In the genomic region with DNA sequence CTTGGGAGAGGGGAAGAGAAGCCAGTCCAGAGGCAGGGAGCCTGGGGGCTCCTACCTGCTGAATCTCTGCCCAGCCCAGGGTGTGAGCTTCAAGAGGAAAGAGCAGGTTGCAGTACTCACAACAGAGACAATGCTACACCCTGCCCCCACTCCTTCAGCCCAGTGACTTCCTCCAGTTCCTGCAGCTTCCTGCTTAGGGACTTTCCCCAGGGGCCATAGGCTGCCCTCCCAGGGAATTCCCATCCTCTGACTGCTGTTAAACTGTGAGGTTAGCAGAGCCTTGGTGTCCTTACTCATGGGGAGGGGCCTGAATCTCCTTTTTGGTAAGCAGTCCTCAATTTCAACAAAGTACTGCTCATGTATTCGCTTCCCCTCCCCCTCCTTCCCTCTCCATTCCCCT, we compare ENCODE assay signal across 12 mouse cellular contexts. TPM values are rescaled to one million over a fixed set of nuclear protein-coding genes. Genes with fewer than 3 reads are reported as not detected.
A peak's percentile ranks its signal among the peaks of the same experiment; 100 is the strongest.
DNase-seq lines count a peak whose midpoint lies in the region; ATAC-seq and TF ChIP-seq lines count a peak whose summit lies in the region.
"Had no signal": no experiment of that assay in that cellular context is flagged by ENCODE, and none has a peak within 500 bp of the region (broad histone marks: within the 10 kb centered on the region; RNA-seq: fewer than 3 reads in every experiment).

No protein-coding gene starts in this region.

- no peaks in the 10 kb centered on the region for H3K9me3 ChIP-seq in liver, embryonic 11.5 days (ENCODE audit: control insufficient read depth, low read length)
- no peaks in the 10 kb centered on the region for H3K9me3 ChIP-seq in embryonic facial prominence, embryonic 14.5 days (ENCODE audit: control insufficient read depth, low read length)
- H3K9me3 ChIP-seq in lung, postnatal 0 days (ENCODE audit: low read length): no peaks in the 10 kb centered on the region
- H3K9me3 ChIP-seq: forebrain, embryonic 13.5 days; limb, embryonic 13.5 days had no signal

- no peaks in the 10 kb centered on the region for H3K36me3 ChIP-seq in liver, embryonic 11.5 days (ENCODE audit: control insufficient read depth, insufficient read depth, low read length)
- 0 out of 2 replicates have a peak, but pooled peaks cover 3% of the 10 kb centered on the region for H3K36me3 ChIP-seq in embryonic facial prominence, embryonic 14.5 days (ENCODE audit: control insufficient read depth, insufficient read depth, low read length)
- no peaks in the 10 kb centered on the region for H3K36me3 ChIP-seq in lung, postnatal 0 days (ENCODE audit: insufficient read depth, low read length)

- H3K27ac ChIP-seq in liver, embryonic 11.5 days (ENCODE audit: low read depth, low read length): no peak overlapping the region
- H3K27ac ChIP-seq in embryonic facial prominence, embryonic 14.5 days (replicated peaks; ENCODE audit: low read depth, low read length): no peak overlapping the region
- no peak overlapping the region for H3K27ac ChIP-seq in lung, postnatal 0 days (ENCODE audit: low read length)
- H3K27ac ChIP-seq: forebrain, embryonic 13.5 days; limb, embryonic 13.5 days had no signal

- no peaks in the 10 kb centered on the region for H3K27me3 ChIP-seq in liver, embryonic 11.5 days (replicated peaks; ENCODE audit: control insufficient read depth, insufficient read depth, low read length)
- no peaks in the 10 kb centered on the region for H3K27me3 ChIP-seq in embryonic facial prominence, embryonic 14.5 days (replicated peaks; ENCODE audit: control insufficient read depth, insufficient read depth, low read length)
- H3K27me3 ChIP-seq in lung, postnatal 0 days (replicated peaks; ENCODE audit: insufficient read depth, low read length): no peaks in the 10 kb centered on the region
- H3K27me3 ChIP-seq: forebrain, embryonic 13.5 days had no signal

- no peak; the same call in 1 of the 2 replicates for ATAC-seq in liver, embryonic 11.5 days (replicated peaks; ENCODE audit: low FRiP score)
- ATAC-seq in embryonic facial prominence, embryonic 14.5 days (ENCODE audit: low read depth): no peak
- ATAC-seq in lung, postnatal 0 days: peak; percentile 61
- ATAC-seq: forebrain, embryonic 13.5 days; hindbrain, embryonic 16.5 days had no signal

- 0 out of 2 replicates have a peak, but pooled peaks have one; percentile 24 for TF ChIP-seq EP300 in lung, postnatal 0 days (IDR thresholded peaks at IDR 0.05)

- no peak for TF ChIP-seq CTCF in lung, postnatal 0 days (IDR thresholded peaks at IDR 0.05)

- peak; percentile 19 for DNase-seq in liver
- DNase-seq in liver, embryonic 11.5 days (ENCODE audit: low spot score): no peak
- peak; percentile 71 for DNase-seq in MN1 (ENCODE audit: low spot score)
- peak; percentile 36 for DNase-seq in embryonic facial prominence, embryonic 14.5 days (ENCODE audit: low spot score)
- DNase-seq in lung, postnatal 0 days (ENCODE audit: low spot score): no peak
- no peak for DNase-seq in layer of hippocampus, postnatal 14 days (ENCODE audit: low spot score in 2 of 2)
- DNase-seq in frontal cortex, postnatal 10 days (ENCODE audit: low spot score in 2 of 2): no peak
- DNase-seq: cerebellum, postnatal 14 days; right cerebral cortex, postnatal 4 days had no signal

- no peak overlapping the region for H3K4me2 ChIP-seq in liver, embryonic 11.5 days
- H3K4me2 ChIP-seq in embryonic facial prominence, embryonic 14.5 days (ENCODE audit: low read depth, low read length): no peak overlapping the region
- no peak overlapping the region for H3K4me2 ChIP-seq in lung, postnatal 0 days (replicated peaks; ENCODE audit: low read depth, low read length)
- H3K4me2 ChIP-seq: forebrain, embryonic 13.5 days; limb, embryonic 13.5 days had no signal

- peaks cover 7% of the 10 kb centered on the region; the same call in 1 of the 2 replicates for H3K4me1 ChIP-seq in liver, embryonic 11.5 days (replicated peaks; ENCODE audit: control insufficient read depth, insufficient read depth, low read length)
- H3K4me1 ChIP-seq in embryonic facial prominence, embryonic 14.5 days (ENCODE audit: control insufficient read depth, insufficient read depth, low read length): peaks cover 14% of the 10 kb centered on the region
- no peaks in the 10 kb centered on the region for H3K4me1 ChIP-seq in lung, postnatal 0 days (ENCODE audit: insufficient read depth, low read depth, low read length)

- H3K4me3 ChIP-seq in liver, embryonic 11.5 days (ENCODE audit: low read depth, low read length): no peak overlapping the region
- H3K4me3 ChIP-seq in embryonic facial prominence, embryonic 14.5 days (ENCODE audit: low read depth, low read length): no peak overlapping the region
- H3K4me3 ChIP-seq in lung, postnatal 0 days (ENCODE audit: low read depth, low read length): no peak overlapping the region
- H3K4me3 ChIP-seq: forebrain, embryonic 13.5 days; limb, embryonic 13.5 days had no signal

- H3K9ac ChIP-seq in liver, embryonic 11.5 days (ENCODE audit: low read depth, low read length): no peak overlapping the region
- H3K9ac ChIP-seq in embryonic facial prominence, embryonic 14.5 days (ENCODE audit: low read depth, low read length): no peak overlapping the region
- no peak overlapping the region for H3K9ac ChIP-seq in lung, postnatal 0 days (replicated peaks; ENCODE audit: low read depth)
- H3K9ac ChIP-seq: forebrain, embryonic 13.5 days; limb, embryonic 13.5 days had no signal

- WGBS in liver, embryonic 11.5 days: 62% methylated on average over 1 of the region's 1 CpGs
- WGBS in embryonic facial prominence, embryonic 14.5 days: 71% methylated on average over 1 of the region's 1 CpGs
- WGBS in lung, postnatal 0 days: 50% methylated on average over 1 of the region's 1 CpGs

RNA-seq across cellular contexts. Expression of a gene that starts 26.8 kb away (rescaled TPM):
- 10.5 and 14.0 TPM in 2 replicates for polyA plus RNA-seq in liver, embryonic 11.5 days (2014; fragmentation: Nextera tagmentation; extraction: Ambion mirVana)
- 33.6 and 37.5 TPM in 2 replicates for polyA plus RNA-seq in embryonic facial prominence, embryonic 14.5 days (2014; fragmentation: Nextera tagmentation; extraction: Ambion mirVana)
- polyA plus RNA-seq in lung, postnatal 0 days (2015; fragmentation: Nextera tagmentation; extraction: Ambion mirVana): 14.8 and 21.1 TPM in 2 replicates
- total RNA-seq in layer of hippocampus, postnatal 14 days (2021): 10 to 100 TPM; 49.2 to 53.7 TPM

Comparison
In these comparisons a context has a peak if more than half of its experiments do, and no peak if none do; other contexts are left out.
1. DNase-seq: peak in liver (single experiment), MN1 (single experiment) and embryonic facial prominence, embryonic 14.5 days (single experiment); none in liver, embryonic 11.5 days (single experiment), lung, postnatal 0 days (single experiment), layer of hippocampus, postnatal 14 days (0 of 2) and frontal cortex, postnatal 10 days (0 of 2).